9 mouse cellular contexts compared by ENCODE assay signal in the genomic region with DNA sequence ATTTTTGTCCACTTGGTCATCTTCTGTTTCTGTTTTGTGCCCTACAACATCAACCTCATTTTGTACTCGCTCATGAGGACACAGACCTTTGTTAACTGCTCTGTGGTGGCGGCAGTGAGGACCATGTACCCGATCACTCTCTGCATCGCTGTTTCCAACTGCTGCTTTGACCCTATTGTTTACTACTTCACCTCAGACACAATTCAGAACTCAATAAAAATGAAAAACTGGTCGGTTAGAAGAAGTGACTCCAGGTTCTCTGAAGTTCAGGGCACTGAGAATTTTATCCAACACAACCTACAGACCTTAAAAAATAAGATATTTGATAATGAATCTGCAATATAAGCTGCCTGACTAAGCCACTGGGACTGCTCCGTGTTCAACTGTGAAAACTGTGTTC. TPM values are rescaled to one million over a fixed set of nuclear protein-coding genes. Genes with fewer than 3 reads are reported as not detected.
DNase-seq lines count a peak whose midpoint lies in the region; ATAC-seq and TF ChIP-seq lines count a peak whose summit lies in the region.
"Had no signal": no experiment of that assay in that cellular context is flagged by ENCODE, and none has a peak within 500 bp of the region (broad histone marks: within the 10 kb centered on the region; RNA-seq: fewer than 3 reads in every experiment).

No protein-coding gene starts in this region.

- H3K4me2 ChIP-seq in limb, embryonic 14.5 days (replicated peaks; ENCODE audit: low read depth, low read length, severe bottlenecking), result peak overlapping the region; percentile 62
- H3K4me2 ChIP-seq in neural tube, embryonic 13.5 days, result peak overlapping the region; percentile 60

- intact Hi-C loops in heart, postnatal 36 days (cut with DNase I), result loop anchor here (2.0 to 5.0 kb wide), 3 partner anchors 37 to 148 kb away; a partner anchor contains a TSS

- H3K9me3 ChIP-seq in limb, embryonic 14.5 days (ENCODE audit: control insufficient read depth, low read length), result no peaks in the 10 kb centered on the region
- H3K9me3 ChIP-seq in neural tube, embryonic 13.5 days, result no peaks in the 10 kb centered on the region

- peaks cover 4% of the 10 kb centered on the region; the same call in 1 of the 2 replicates for H3K36me3 ChIP-seq in limb, embryonic 14.5 days (ENCODE audit: control insufficient read depth, insufficient read depth, low read length)
- peaks cover 6% of the 10 kb centered on the region for H3K36me3 ChIP-seq in neural tube, embryonic 13.5 days

- no peaks in the 10 kb centered on the region for H3K27me3 ChIP-seq in limb, embryonic 14.5 days (ENCODE audit: control insufficient read depth, insufficient read depth, low read length)
- no peaks in the 10 kb centered on the region for H3K27me3 ChIP-seq in neural tube, embryonic 13.5 days

- H3K27ac ChIP-seq in limb, embryonic 14.5 days (replicated peaks; ENCODE audit: low read depth, low read length), result peak overlapping the region; percentile 95
- H3K27ac ChIP-seq in neural tube, embryonic 13.5 days (replicated peaks), result peak overlapping the region; percentile 91

- 1% methylated on average over 6 of the region's 6 CpGs for WGBS in limb, embryonic 14.5 days
- 1% methylated on average over 6 of the region's 6 CpGs for WGBS in neural tube, embryonic 13.5 days

- peak; percentile 29 for DNase-seq in adrenal gland, postnatal 14 days
- DNase-seq in adrenal gland, adult 8-10 months, result no peak
- DNase-seq in embryo, embryonic 10.5 days (ENCODE audit: low spot score), result peak; percentile 78
- DNase-seq in heart, postnatal 36 days, result peak; percentile 20 to 25
- peak; percentile 44 for DNase-seq in limb, embryonic 14.5 days (ENCODE audit: low spot score)
- no peak for DNase-seq in layer of hippocampus, postnatal 10 days (ENCODE audit: low spot score in 2 of 2)

- H3K4me1 ChIP-seq in limb, embryonic 14.5 days (ENCODE audit: control insufficient read depth, insufficient read depth, low read length), result peaks cover 19% of the 10 kb centered on the region
- H3K4me1 ChIP-seq in neural tube, embryonic 13.5 days (replicated peaks), result peaks cover 30% of the 10 kb centered on the region

- TF ChIP-seq POLR2A in limb, embryonic 14.5 days (IDR thresholded peaks at IDR 0.05; ENCODE audit: borderline replicate concordance, extremely low read depth, insufficient read depth, insufficient read length), result peak; percentile 26; the same call in 1 of the 2 replicates

- peak overlapping the region; percentile 81 for H3K9ac ChIP-seq in limb, embryonic 14.5 days (ENCODE audit: low read depth, low read length, severe bottlenecking)
- peak overlapping the region; percentile 73 for H3K9ac ChIP-seq in neural tube, embryonic 13.5 days

- ATAC-seq in limb, embryonic 14.5 days (ENCODE audit: low FRiP score, low read depth), result peak; percentile 35; the same call in 1 of the 2 replicates
- no peak for ATAC-seq in neural tube, embryonic 13.5 days (ENCODE audit: low read depth)
- no peak for ATAC-seq in inflammation-experienced regulatory T-cells, adult 6 months

- peak overlapping the region; percentile 57 for H3K4me3 ChIP-seq in limb, embryonic 14.5 days (replicated peaks; ENCODE audit: low read length)
- H3K4me3 ChIP-seq in neural tube, embryonic 13.5 days, result peak overlapping the region; percentile 48

RNA-seq across cellular contexts. Expression of a gene that starts 1.6 kb away (rescaled TPM):
- total RNA-seq in adrenal gland, postnatal 14 days (2021), result 7.8 and 9.6 TPM in 2 replicates
- total RNA-seq in adrenal gland, adult 8-10 months (2022), result 1 to 10 TPM; 3.1 to 5.7 (median 4.0) TPM
- total RNA-seq in heart, postnatal 36 days (2021), result 1 to 10 TPM; 2.4 to 4.6 TPM
- 7.5 and 9.2 TPM in 2 replicates for polyA plus RNA-seq in limb, embryonic 14.5 days (2012; rRNA removed)
- polyA plus RNA-seq in limb, embryonic 14.5 days (2014; fragmentation: Nextera tagmentation; extraction: Ambion mirVana), result 12.6 and 13.6 TPM in 2 replicates
- polyA plus RNA-seq in neural tube, embryonic 13.5 days (2015; fragmentation: Nextera tagmentation; extraction: Ambion mirVana), result 6.5 and 8.5 TPM in 2 replicates
- polyA plus RNA-seq in inflammation-experienced regulatory T-cells, adult 6 months (2017; shearing (Covaris generic)), result 10 to 100 TPM; 49.4 to 59.4 (median 52.7) TPM
- total RNA-seq in layer of hippocampus, postnatal 10 days (2021), result 1 to 10 TPM; 1.8 TPM
- total RNA-seq: MEL had no signal

Comparison
In these comparisons a context has a peak if more than half of its experiments do, and no peak if none do; other contexts are left out.
1. DNase-seq: peak in adrenal gland, postnatal 14 days (single experiment), embryo, embryonic 10.5 days (single experiment), heart, postnatal 36 days (2 of 2) and limb, embryonic 14.5 days (single experiment); none in adrenal gland, adult 8-10 months (single experiment) and layer of hippocampus, postnatal 10 days (0 of 2).